Mouse (Mus musculus): Measurements from ENCODE around the gene Myog.
"Not testable (repeated sequence)": the region's sequence is repeated elsewhere in the genome, so short reads cannot be mapped to it uniquely, and the experiment has no call there.

The Myog gene

GRCm38 (mm10) chr1:134289598-134290099 is at the start of gene Myog:
Gene Myog (plus strand): TSS chr1:134289989.
- no peak for DNase-seq (ENCODE audit: low read depth in 2 of 2, low spot score in 2 of 2)

- no peak for DNase-seq (ENCODE audit: low read depth in 2 of 2, low spot score in 2 of 2)
Measured at GRCm38 (mm10) chr1:134240701-134241100, 49.1 kb upstream of the Myog start.

GRCm38 (mm10) chr1:134241298-134241697 is 48.5 kb upstream of the Myog start:
- no peak for DNase-seq (ENCODE audit: low read depth in 2 of 2, low spot score in 2 of 2)

GRCm38 (mm10) chr1:134242286-134242685 is 47.5 kb upstream of the Myog start:
- DNase-seq (ENCODE audit: low read depth in 2 of 2, low spot score in 2 of 2): no peak

- no peak for DNase-seq (ENCODE audit: low read depth in 2 of 2, low spot score in 2 of 2)
Measured at GRCm38 (mm10) chr1:134243505-134243904, 46.3 kb upstream of the Myog start.

- DNase-seq (ENCODE audit: low read depth in 2 of 2, low spot score in 2 of 2): peak in 1 of 2 experiments; percentile 29
Measured at GRCm38 (mm10) chr1:134243948-134244914, 45.6 kb upstream of the Myog start.

GRCm38 (mm10) chr1:134245004-134245717 is 44.6 kb upstream of the Myog start:
- no peak for DNase-seq (ENCODE audit: low read depth in 2 of 2, low spot score in 2 of 2)

GRCm38 (mm10) chr1:134246590-134246989 is 43.2 kb upstream of the Myog start:
- DNase-seq (ENCODE audit: low read depth in 2 of 2, low spot score in 2 of 2): no peak

GRCm38 (mm10) chr1:134249681-134250080 is 40.1 kb upstream of the Myog start:
- not testable (repeated sequence) for DNase-seq (ENCODE audit: low read depth in 2 of 2, low spot score in 2 of 2)

- no peak for DNase-seq (ENCODE audit: low read depth in 2 of 2, low spot score in 2 of 2)
Measured at GRCm38 (mm10) chr1:134264341-134264740, 25.4 kb upstream of the Myog start.

GRCm38 (mm10) chr1:134265797-134266196 is 24.0 kb upstream of the Myog start:
- no peak for DNase-seq (ENCODE audit: low read depth in 2 of 2, low spot score in 2 of 2)

GRCm38 (mm10) chr1:134270026-134270425 is 19.8 kb upstream of the Myog start:
- DNase-seq (ENCODE audit: low read depth in 2 of 2, low spot score in 2 of 2): no peak

GRCm38 (mm10) chr1:134272754-134273250 is 17.0 kb upstream of the Myog start:
- no peak for DNase-seq (ENCODE audit: low read depth in 2 of 2, low spot score in 2 of 2)

- no peak for DNase-seq (ENCODE audit: low read depth in 2 of 2, low spot score in 2 of 2)
Measured at GRCm38 (mm10) chr1:134273493-134274395, 16.0 kb upstream of the Myog start.

- DNase-seq (ENCODE audit: low read depth in 2 of 2, low spot score in 2 of 2): no peak
Measured at GRCm38 (mm10) chr1:134274483-134274920, 15.3 kb upstream of the Myog start.

GRCm38 (mm10) chr1:134275616-134276464 is 13.9 kb upstream of the Myog start:
- DNase-seq (ENCODE audit: low read depth in 2 of 2, low spot score in 2 of 2): no peak

GRCm38 (mm10) chr1:134276823-134277222 is 13.0 kb upstream of the Myog start:
- no peak for DNase-seq (ENCODE audit: low read depth in 2 of 2, low spot score in 2 of 2)

- DNase-seq (ENCODE audit: low read depth in 2 of 2, low spot score in 2 of 2): no peak
Measured at GRCm38 (mm10) chr1:134280174-134280573, 9.6 kb upstream of the Myog start.

GRCm38 (mm10) chr1:134281563-134281962 is 8.2 kb upstream of the Myog start:
- DNase-seq (ENCODE audit: low read depth in 2 of 2, low spot score in 2 of 2): no peak

- no peak for DNase-seq (ENCODE audit: low read depth in 2 of 2, low spot score in 2 of 2)
Measured at GRCm38 (mm10) chr1:134282342-134282741, 7.4 kb upstream of the Myog start.
